Mouse (Mus musculus): Measurements from ENCODE around the gene Timm13. TPM values are rescaled to one million over a fixed set of nuclear protein-coding genes. Genes with fewer than 3 reads are reported as not detected.

Gene Timm13
- polyA plus RNA-seq, 1 experiment, result not detected

DNA sequence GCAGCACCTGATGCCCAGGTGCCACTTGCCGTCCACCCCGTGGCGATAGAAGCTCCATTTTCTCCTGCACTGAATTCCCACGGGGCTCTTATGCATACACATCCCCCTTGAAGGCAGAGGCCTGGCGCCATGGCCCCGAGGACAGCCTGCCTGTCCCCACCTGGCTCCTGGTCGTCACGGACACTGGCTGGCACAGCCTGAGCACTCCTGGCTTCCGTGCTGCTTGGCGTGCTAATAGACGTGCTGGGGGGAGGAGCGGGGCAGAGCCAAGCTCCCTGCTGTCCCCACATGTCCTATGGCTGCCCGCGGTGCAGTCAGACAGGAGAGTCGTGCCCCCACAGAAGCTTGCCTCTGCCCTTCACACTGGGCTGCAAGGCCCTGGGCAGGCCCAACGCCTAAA lies 36.3 kb downstream of the Timm13 start:
- Histone ChIP-seq H3K4me3 (ENCODE audit: insufficient read depth, low read depth, low read length) (no peak overlapping the region), H3K27ac (ENCODE audit: insufficient read depth, low read depth, low read length) (no peak overlapping the region), H3K4me1 (ENCODE audit: control insufficient read depth, insufficient read depth, low read length) (no peaks in the 10 kb centered on the region)
- 87% methylated on average over 16 of the region's 16 CpGs for WGBS
- TF ChIP-seq CTCF (IDR thresholded peaks at IDR 0.05; ENCODE audit: insufficient read depth, low read depth, low read length) (no peak), POLR2A (IDR thresholded peaks at IDR 0.05; ENCODE audit: insufficient read depth, low read depth, low read length) (no peak)

GRCm38 (mm10) chr10:80862305-80862704 lies 38.5 kb downstream of the Timm13 start:
- Histone ChIP-seq H3K4me1 (ENCODE audit: control insufficient read depth, insufficient read depth, low read length) (peaks cover 10% of the 10 kb centered on the region), H3K4me3 (ENCODE audit: insufficient read depth, low read depth, low read length) (no peak overlapping the region), H3K27ac (ENCODE audit: insufficient read depth, low read depth, low read length) (no peak overlapping the region)
- TF ChIP-seq CTCF (IDR thresholded peaks at IDR 0.05; ENCODE audit: insufficient read depth, low read depth, low read length), result no peak
- TF ChIP-seq POLR2A (IDR thresholded peaks at IDR 0.05; ENCODE audit: insufficient read depth, low read depth, low read length), result no peak
- WGBS, result 92% methylated on average over 5 of the region's 5 CpGs

DNA sequence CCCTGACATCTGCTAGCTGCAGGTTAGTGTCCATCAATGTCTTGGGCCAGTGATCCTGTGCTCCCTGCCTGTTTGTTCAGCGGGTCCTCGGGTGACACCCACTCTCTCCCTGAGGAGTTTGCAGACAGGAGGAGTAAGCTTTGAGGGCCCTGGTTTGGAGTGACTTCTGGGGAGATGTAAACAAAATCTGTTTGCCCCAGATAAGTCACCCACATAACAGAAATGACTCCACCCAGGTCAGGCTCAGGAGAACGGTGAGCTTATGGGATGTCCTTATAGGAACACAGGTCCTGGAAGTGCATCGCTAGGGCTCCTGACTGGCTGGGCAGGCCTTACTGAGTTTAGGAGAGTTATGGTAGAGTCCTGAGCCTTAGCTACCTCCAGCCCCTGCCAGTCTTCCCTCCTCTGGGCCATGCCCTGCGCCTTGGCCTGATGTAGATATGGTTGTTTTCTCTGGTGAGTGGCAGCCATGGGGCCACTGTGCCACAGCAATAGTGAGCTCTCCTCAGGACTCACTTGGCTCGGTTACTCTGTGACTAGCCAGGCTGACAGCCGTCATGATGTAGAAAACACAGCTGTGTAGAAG lies 42.3 kb downstream of the Timm13 start:
- TF ChIP-seq CTCF (IDR thresholded peaks at IDR 0.05; ENCODE audit: insufficient read depth, low read depth, low read length), result no peak
- no peak for TF ChIP-seq POLR2A (IDR thresholded peaks at IDR 0.05; ENCODE audit: insufficient read depth, low read depth, low read length)
- Histone ChIP-seq H3K4me1 (ENCODE audit: control insufficient read depth, insufficient read depth, low read length) (peaks cover 34% of the 10 kb centered on the region), H3K4me3 (ENCODE audit: insufficient read depth, low read depth, low read length) (no peak overlapping the region), H3K27ac (ENCODE audit: insufficient read depth, low read depth, low read length) (no peak overlapping the region)
- 85% methylated on average over 7 of the region's 7 CpGs for WGBS

GRCm38 (mm10) chr10:80857848-80858247 lies 42.9 kb downstream of the Timm13 start:
- TF ChIP-seq POLR2A (IDR thresholded peaks at IDR 0.05; ENCODE audit: insufficient read depth, low read depth, low read length) (no peak), CTCF (IDR thresholded peaks at IDR 0.05; ENCODE audit: insufficient read depth, low read depth, low read length) (no peak)
- Histone ChIP-seq H3K27ac (ENCODE audit: insufficient read depth, low read depth, low read length) (0 out of 2 replicates have a peak overlapping the region, but pooled peaks have one; percentile 27), H3K4me3 (ENCODE audit: insufficient read depth, low read depth, low read length) (no peak overlapping the region), H3K4me1 (ENCODE audit: control insufficient read depth, insufficient read depth, low read length) (peaks cover 39% of the 10 kb centered on the region)
- WGBS, result 75% methylated on average over 3 of the region's 3 CpGs

GRCm38 (mm10) chr10:80857386-80857785 lies 43.4 kb downstream of the Timm13 start:
- 50% methylated on average over 8 of the region's 8 CpGs for WGBS
- TF ChIP-seq POLR2A (IDR thresholded peaks at IDR 0.05; ENCODE audit: insufficient read depth, low read depth, low read length) (no peak), CTCF (IDR thresholded peaks at IDR 0.05; ENCODE audit: insufficient read depth, low read depth, low read length) (no peak)

DNA sequence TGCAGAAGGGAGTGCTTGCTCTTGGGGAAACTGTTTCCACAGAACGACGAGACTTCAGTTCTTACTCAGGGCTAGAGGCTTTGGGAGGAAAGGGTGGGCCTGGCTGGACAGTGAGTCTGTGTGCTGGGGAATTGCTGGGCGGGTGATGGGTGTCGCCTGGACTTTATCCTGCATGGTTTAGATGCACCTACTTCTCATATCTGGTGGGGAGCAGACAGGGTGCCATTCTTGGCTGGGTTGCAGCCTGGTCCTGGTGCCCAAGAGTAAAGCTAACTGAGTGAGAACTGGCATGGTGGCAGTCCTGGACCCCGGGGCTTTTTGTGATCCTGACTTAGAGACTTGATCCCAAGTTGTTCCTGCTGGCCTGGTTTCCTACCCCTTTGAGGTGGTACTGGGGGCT lies 43.9 kb downstream of the Timm13 start:
- Histone ChIP-seq H3K4me3 (ENCODE audit: insufficient read depth, low read depth, low read length) (no peak overlapping the region), H3K27ac (ENCODE audit: insufficient read depth, low read depth, low read length) (no peak overlapping the region), H3K4me1 (ENCODE audit: control insufficient read depth, insufficient read depth, low read length) (peaks cover 39% of the 10 kb centered on the region)
- 71% methylated on average over 5 of the region's 5 CpGs for WGBS
- TF ChIP-seq POLR2A (IDR thresholded peaks at IDR 0.05; ENCODE audit: insufficient read depth, low read depth, low read length) (no peak), CTCF (IDR thresholded peaks at IDR 0.05; ENCODE audit: insufficient read depth, low read depth, low read length) (no peak)

More at GRCm38 (mm10) chr10:80857386-80857785, 43.4 kb downstream of the Timm13 start:
- no peak overlapping the region for H3K4me3 ChIP-seq (ENCODE audit: insufficient read depth, low read depth, low read length)
- H3K4me1 ChIP-seq (ENCODE audit: control insufficient read depth, insufficient read depth, low read length), result peaks cover 39% of the 10 kb centered on the region
- 0 out of 2 replicates have a peak overlapping the region, but pooled peaks have one; percentile 27 for H3K27ac ChIP-seq (ENCODE audit: insufficient read depth, low read depth, low read length)

- Histone ChIP-seq H3K4me1 (ENCODE audit: control insufficient read depth, insufficient read depth, low read length) (peaks cover 39% of the 10 kb centered on the region), H3K27ac (ENCODE audit: insufficient read depth, low read depth, low read length) (no peak overlapping the region), H3K4me3 (ENCODE audit: insufficient read depth, low read depth, low read length) (peak overlapping the region; percentile 62; the same call in 1 of the 2 replicates)
- no peak for TF ChIP-seq POLR2A (IDR thresholded peaks at IDR 0.05; ENCODE audit: insufficient read depth, low read depth, low read length)
- TF ChIP-seq CTCF (IDR thresholded peaks at IDR 0.05; ENCODE audit: insufficient read depth, low read depth, low read length), result no peak
- 53% methylated on average over 3 of the region's 3 CpGs for WGBS
Measured at GRCm38 (mm10) chr10:80856267-80856666, 44.5 kb downstream of the Timm13 start.

GRCm38 (mm10) chr10:80855749-80856073 lies 45.1 kb downstream of the Timm13 start:
- TF ChIP-seq CTCF (IDR thresholded peaks at IDR 0.05; ENCODE audit: insufficient read depth, low read depth, low read length) (no peak), POLR2A (IDR thresholded peaks at IDR 0.05; ENCODE audit: insufficient read depth, low read depth, low read length) (no peak)
- Histone ChIP-seq H3K4me1 (ENCODE audit: control insufficient read depth, insufficient read depth, low read length) (peaks cover 39% of the 10 kb centered on the region), H3K27ac (ENCODE audit: insufficient read depth, low read depth, low read length) (no peak overlapping the region), H3K4me3 (ENCODE audit: insufficient read depth, low read depth, low read length) (peak overlapping the region; percentile 62)
- WGBS, result 16% methylated on average over 11 of the region's 11 CpGs

DNA sequence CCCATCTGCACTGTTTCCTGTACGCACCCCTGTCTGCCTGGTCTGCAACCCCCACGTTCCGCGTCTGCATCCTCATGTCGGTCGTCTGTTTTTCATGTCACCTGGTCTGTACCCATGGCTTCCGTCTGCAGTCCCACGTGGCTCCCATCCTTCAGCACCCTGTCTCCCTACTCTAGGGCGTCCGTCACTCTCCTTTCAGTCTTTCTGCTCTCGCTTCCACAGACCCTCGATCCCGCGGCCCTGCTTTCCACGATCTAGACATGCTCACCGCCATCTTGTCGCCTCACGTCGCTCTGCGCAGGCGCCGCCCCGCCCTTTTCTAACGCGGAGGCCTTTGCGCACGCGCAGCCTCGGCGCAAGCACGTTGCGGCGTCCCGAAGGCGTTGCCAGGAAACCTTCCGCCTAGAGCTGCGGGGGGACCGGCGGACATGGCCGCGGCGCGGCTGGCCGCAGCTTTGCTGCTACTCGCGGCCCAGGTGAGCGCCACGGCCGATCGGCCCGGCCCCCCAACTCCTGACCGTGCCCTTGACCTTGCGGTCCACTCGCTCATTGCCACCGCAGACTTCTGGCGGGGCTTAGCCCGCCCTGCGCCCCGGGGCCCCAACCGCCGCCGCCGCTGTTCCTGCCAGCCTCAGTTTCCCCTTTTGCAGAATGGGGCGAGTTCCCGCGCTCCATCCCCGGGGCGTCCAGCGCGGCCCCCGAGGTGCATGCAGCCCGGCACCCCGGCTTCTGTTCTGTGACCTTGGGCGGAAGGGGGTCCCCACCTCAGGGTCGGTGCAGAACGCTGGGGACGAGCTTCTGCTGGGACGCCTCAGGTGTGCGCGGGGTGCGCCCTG lies 45.6 kb downstream of the Timm13 start, which contains the start of the genes Lsm7 and Sppl2b:
TSS of gene Lsm7 (minus strand) at position 297 of the 836 bp plus-strand sequence.
TSS of gene Sppl2b (plus strand) at position 363 of the 836 bp plus-strand sequence.
- under 1% methylated on average over 81 of the region's 81 CpGs for WGBS
- Histone ChIP-seq H3K27ac (ENCODE audit: insufficient read depth, low read depth, low read length) (peak within 1 kb of the TSS; percentile 13), H3K4me1 (ENCODE audit: control insufficient read depth, insufficient read depth, low read length) (peaks cover 39% of the 10 kb centered on the region), H3K4me3 (ENCODE audit: insufficient read depth, low read depth, low read length) (peak within 1 kb of the TSS; percentile 62)
- TF ChIP-seq CTCF (IDR thresholded peaks at IDR 0.05; ENCODE audit: insufficient read depth, low read depth, low read length) (no peak), POLR2A (IDR thresholded peaks at IDR 0.05; ENCODE audit: insufficient read depth, low read depth, low read length) (peak; percentile 94)

Other genes starting within 250 kb of the Timm13 start
- not detected in 2 replicates for gene Btbd2, start 243.9 kb downstream of the Timm13 start, polyA plus RNA-seq (2012; ENCODE audit: insufficient read depth, insufficient read length, low replicate concordance, missing spikeins)
- not detected in 2 replicates for gene Mknk2, start 222.9 kb downstream of the Timm13 start, polyA plus RNA-seq (2012; ENCODE audit: insufficient read depth, insufficient read length, low replicate concordance, missing spikeins)
- gene Mob3a, start 199.0 kb downstream of the Timm13 start, polyA plus RNA-seq (2012; ENCODE audit: insufficient read depth, insufficient read length, low replicate concordance, missing spikeins), result not detected in 2 replicates
- not detected in 2 replicates for gene Izumo4, start 198.8 kb downstream of the Timm13 start, polyA plus RNA-seq (2012; ENCODE audit: insufficient read depth, insufficient read length, low replicate concordance, missing spikeins)
- gene Ap3d1, start 158.7 kb downstream of the Timm13 start, polyA plus RNA-seq (2012; ENCODE audit: insufficient read depth, insufficient read length, low replicate concordance, missing spikeins), result 105 TPM in 1 of 2 replicates, not detected in the other
- gene Dot1l, start 145.8 kb downstream of the Timm13 start, polyA plus RNA-seq (2012; ENCODE audit: insufficient read depth, insufficient read length, low replicate concordance, missing spikeins), result 106 and 235 TPM in 2 replicates
- gene Sf3a2, start 102.8 kb downstream of the Timm13 start, polyA plus RNA-seq (2012; ENCODE audit: insufficient read depth, insufficient read length, low replicate concordance, missing spikeins), result not detected in 2 replicates
- gene Plekhj1, start 102.3 kb downstream of the Timm13 start, polyA plus RNA-seq (2012; ENCODE audit: insufficient read depth, insufficient read length, low replicate concordance, missing spikeins), result not detected in 2 replicates
- gene Amh, start 95.7 kb downstream of the Timm13 start, polyA plus RNA-seq (2012; ENCODE audit: insufficient read depth, insufficient read length, low replicate concordance, missing spikeins), result not detected in 2 replicates
- not detected in 2 replicates for gene Jsrp1, start 87.5 kb downstream of the Timm13 start, polyA plus RNA-seq (2012; ENCODE audit: insufficient read depth, insufficient read length, low replicate concordance, missing spikeins)
- gene Oaz1, start 74.3 kb downstream of the Timm13 start, polyA plus RNA-seq (2012; ENCODE audit: insufficient read depth, insufficient read length, low replicate concordance, missing spikeins), result 801 TPM in 1 of 2 replicates, not detected in the other
- gene Lingo3, start 56.9 kb downstream of the Timm13 start, polyA plus RNA-seq (2012; ENCODE audit: insufficient read depth, insufficient read length, low replicate concordance, missing spikeins), result not detected in 2 replicates
- gene Lsm7, start 45.8 kb downstream of the Timm13 start, polyA plus RNA-seq (2012; ENCODE audit: insufficient read depth, insufficient read length, low replicate concordance, missing spikeins), result not detected in 2 replicates
- gene Sppl2b, start 45.7 kb downstream of the Timm13 start, polyA plus RNA-seq (2012; ENCODE audit: insufficient read depth, insufficient read length, low replicate concordance, missing spikeins), result not detected in 2 replicates
- gene Tmprss9, start 29.1 kb downstream of the Timm13 start, polyA plus RNA-seq (2012; ENCODE audit: insufficient read depth, insufficient read length, low replicate concordance, missing spikeins), result not detected in 2 replicates
- not detected in 2 replicates for gene Lmnb2, start 17.3 kb upstream of the Timm13 start, polyA plus RNA-seq (2012; ENCODE audit: insufficient read depth, insufficient read length, low replicate concordance, missing spikeins)
- not detected in 2 replicates for gene Gadd45b, start 29.1 kb upstream of the Timm13 start, polyA plus RNA-seq (2012; ENCODE audit: insufficient read depth, insufficient read length, low replicate concordance, missing spikeins)
- gene Gng7, start 114.0 kb upstream of the Timm13 start, polyA plus RNA-seq (2012; ENCODE audit: insufficient read depth, insufficient read length, low replicate concordance, missing spikeins), result not detected in 2 replicates
- not detected in 2 replicates for gene Diras1, start 124.7 kb upstream of the Timm13 start, polyA plus RNA-seq (2012; ENCODE audit: insufficient read depth, insufficient read length, low replicate concordance, missing spikeins)
- not detected in 2 replicates for gene Slc39a3, start 136.5 kb upstream of the Timm13 start, polyA plus RNA-seq (2012; ENCODE audit: insufficient read depth, insufficient read length, low replicate concordance, missing spikeins)
- gene Sgta, start 159.2 kb upstream of the Timm13 start, polyA plus RNA-seq (2012; ENCODE audit: insufficient read depth, insufficient read length, low replicate concordance, missing spikeins), result not detected in 2 replicates
- not detected in 2 replicates for gene Thop1, start 169.1 kb upstream of the Timm13 start, polyA plus RNA-seq (2012; ENCODE audit: insufficient read depth, insufficient read length, low replicate concordance, missing spikeins)
- gene Creb3l3, start 197.9 kb upstream of the Timm13 start, polyA plus RNA-seq (2012; ENCODE audit: insufficient read depth, insufficient read length, low replicate concordance, missing spikeins), result not detected in 2 replicates
- gene Map2k2, start 204.9 kb upstream of the Timm13 start, polyA plus RNA-seq (2012; ENCODE audit: insufficient read depth, insufficient read length, low replicate concordance, missing spikeins), result not detected in 2 replicates
- gene Zbtb7a, start 234.3 kb upstream of the Timm13 start, polyA plus RNA-seq (2012; ENCODE audit: insufficient read depth, insufficient read length, low replicate concordance, missing spikeins), result 77.0 TPM in 1 of 2 replicates, not detected in the other

Measured in olfactory bulb, adult 2 months (tissue).